Mouse (Mus musculus) lung, adult 2 months (tissue): ENCODE results near the gene Sypl.

Source experiments
- CTCF ChIP-seq: fragments of 200-500 bp; IDR thresholded peaks from 2 replicates; pipeline ENCODE4 v1.5.1; 2011; ENCODE audit warnings: mild to moderate bottlenecking, low read length, control low read depth; ENCODE audit not compliant: insufficient read depth
- POLR2A ChIP-seq: fragments of 200-500 bp; IDR thresholded peaks from 2 replicates; pipeline ENCODE4 v1.6.1; 2011; ENCODE audit warnings: low read depth, mild to moderate bottlenecking, control low read depth, low read length, borderline replicate concordance; ENCODE audit errors: extremely low read depth

DNA sequence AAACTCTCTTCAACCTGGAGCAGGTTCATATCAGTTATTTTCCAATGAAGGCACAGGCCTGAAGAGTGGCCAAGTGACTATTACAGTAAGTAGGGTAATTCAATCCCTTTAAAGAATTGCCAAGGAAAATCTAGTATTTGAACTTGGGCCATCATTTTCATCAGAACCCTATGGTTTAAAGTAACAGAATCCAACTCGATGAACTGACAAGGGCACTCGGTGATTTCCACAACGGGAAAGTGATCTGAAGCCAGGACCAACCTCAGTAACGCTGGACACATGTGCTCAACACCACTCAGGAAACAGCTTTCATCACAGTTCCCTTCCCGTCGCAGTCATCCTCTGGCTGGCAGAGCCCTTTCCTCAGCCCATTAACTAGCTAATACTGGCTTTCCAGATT is 70.8 kb downstream of the Sypl start:
- TF ChIP-seq CTCF (no peak), POLR2A (no peak)
